Mouse (Mus musculus): Measurements from ENCODE around the gene Rem1. TPM values are rescaled to one million over a fixed set of nuclear protein-coding genes. Genes with fewer than 3 reads are reported as not detected.

The Rem1 gene
- total RNA-seq (2015), result 8.9 and 10.2 TPM in 2 replicates
- total RNA-seq (2017), result 9.0 and 15.4 TPM in 2 replicates

GRCm38 (mm10) chr2:152626774-152627591, at the start of gene Rem1:
TSS of gene Rem1 (plus strand) at chr2:152626951.
- ATAC-seq (ENCODE audit: poor library complexity, severe bottlenecking), result peak; percentile 45; the same call in 1 of the 2 replicates

- ATAC-seq (ENCODE audit: poor library complexity, severe bottlenecking), result no peak
Observed at GRCm38 (mm10) chr2:152580107-152580506, 46.6 kb upstream of the Rem1 start, which contains the start of gene Defb19. TSS of gene Defb19 (minus strand) at chr2:152580312.

GRCm38 (mm10) chr2:152580612-152581011, 46.1 kb upstream of the Rem1 start:
- ATAC-seq (ENCODE audit: poor library complexity, severe bottlenecking), result no peak

- no peak for ATAC-seq (ENCODE audit: poor library complexity, severe bottlenecking)
Observed at GRCm38 (mm10) chr2:152586926-152587560, 39.7 kb upstream of the Rem1 start.

- no peak for ATAC-seq (ENCODE audit: poor library complexity, severe bottlenecking)
Observed at GRCm38 (mm10) chr2:152588450-152588849, 38.3 kb upstream of the Rem1 start.

- no peak for ATAC-seq (ENCODE audit: poor library complexity, severe bottlenecking)
Observed at GRCm38 (mm10) chr2:152589021-152589420, 37.7 kb upstream of the Rem1 start.

- ATAC-seq (ENCODE audit: poor library complexity, severe bottlenecking), result no peak
Observed at GRCm38 (mm10) chr2:152599299-152599698, 27.5 kb upstream of the Rem1 start, which contains the start of gene Defb45. TSS of gene Defb45 (minus strand) at chr2:152599399.

- no peak for ATAC-seq (ENCODE audit: poor library complexity, severe bottlenecking)
Observed at GRCm38 (mm10) chr2:152600076-152600475, 26.7 kb upstream of the Rem1 start.

GRCm38 (mm10) chr2:152601275-152601960, 25.3 kb upstream of the Rem1 start:
- peak; percentile 45; the same call in 1 of the 2 replicates for ATAC-seq (ENCODE audit: poor library complexity, severe bottlenecking)

- no peak for ATAC-seq (ENCODE audit: poor library complexity, severe bottlenecking)
Observed at GRCm38 (mm10) chr2:152604057-152604456, 22.7 kb upstream of the Rem1 start, which contains the start of gene Defb36. TSS of gene Defb36 (plus strand) at chr2:152604327.

- no peak for ATAC-seq (ENCODE audit: poor library complexity, severe bottlenecking)
Observed at GRCm38 (mm10) chr2:152607746-152608145, 19.0 kb upstream of the Rem1 start.

- no peak for ATAC-seq (ENCODE audit: poor library complexity, severe bottlenecking)
Observed at GRCm38 (mm10) chr2:152608719-152609118, 18.0 kb upstream of the Rem1 start.

GRCm38 (mm10) chr2:152612193-152612592, 14.6 kb upstream of the Rem1 start:
- ATAC-seq (ENCODE audit: poor library complexity, severe bottlenecking), result no peak

- ATAC-seq (ENCODE audit: poor library complexity, severe bottlenecking), result peak; percentile 86
Observed at GRCm38 (mm10) chr2:152615563-152615962, 11.2 kb upstream of the Rem1 start.

GRCm38 (mm10) chr2:152616470-152616869, 10.3 kb upstream of the Rem1 start:
- no peak for ATAC-seq (ENCODE audit: poor library complexity, severe bottlenecking)

GRCm38 (mm10) chr2:152617374-152617773, 9.4 kb upstream of the Rem1 start:
- no peak for ATAC-seq (ENCODE audit: poor library complexity, severe bottlenecking)

- ATAC-seq (ENCODE audit: poor library complexity, severe bottlenecking), result peak; percentile 92
Observed at GRCm38 (mm10) chr2:152620367-152621134, 6.2 kb upstream of the Rem1 start.

GRCm38 (mm10) chr2:152622151-152622550, 4.6 kb upstream of the Rem1 start:
- no peak for ATAC-seq (ENCODE audit: poor library complexity, severe bottlenecking)

- no peak for ATAC-seq (ENCODE audit: poor library complexity, severe bottlenecking)
Observed at GRCm38 (mm10) chr2:152622953-152623352, 3.8 kb upstream of the Rem1 start, which contains the start of gene Defb25. TSS of gene Defb25 (minus strand) at chr2:152623053.

GRCm38 (mm10) chr2:152624566-152624965, 2.2 kb upstream of the Rem1 start:
- ATAC-seq (ENCODE audit: poor library complexity, severe bottlenecking), result no peak

All from megakaryocyte, adult 5-6 weeks (primary cell).